Mouse (Mus musculus) gastrocnemius, postnatal 4 days (tissue): Measurements from ENCODE around the gene Fastkd1. TPM values are rescaled to one million over a fixed set of nuclear protein-coding genes. Genes with fewer than 3 reads are reported as not detected.
A peak's percentile ranks its signal among the peaks of the same experiment; 100 is the strongest.
"Not testable (repeated sequence)": the region's sequence is repeated elsewhere in the genome, so short reads cannot be mapped to it uniquely, and the experiment has no call there.

ENCODE experiments used
- DNase-seq, 2 experiments: peaks; one replicate each; pipeline ENCODE4 v3.0.0; 2021 to 2022; ENCODE audit warnings: low spot score in 2 of 2, mixed read lengths in 2 of 2
- total RNA-seq, 2 experiments: library from RNA; stranded (reverse); gene quantifications; 2 replicates each; pipeline ENCODE4 v1.2.3; 2021

Fastkd1 gene
- total RNA-seq, 2 experiments from 2014 or later: 12.6 to 15.8 TPM

DNA sequence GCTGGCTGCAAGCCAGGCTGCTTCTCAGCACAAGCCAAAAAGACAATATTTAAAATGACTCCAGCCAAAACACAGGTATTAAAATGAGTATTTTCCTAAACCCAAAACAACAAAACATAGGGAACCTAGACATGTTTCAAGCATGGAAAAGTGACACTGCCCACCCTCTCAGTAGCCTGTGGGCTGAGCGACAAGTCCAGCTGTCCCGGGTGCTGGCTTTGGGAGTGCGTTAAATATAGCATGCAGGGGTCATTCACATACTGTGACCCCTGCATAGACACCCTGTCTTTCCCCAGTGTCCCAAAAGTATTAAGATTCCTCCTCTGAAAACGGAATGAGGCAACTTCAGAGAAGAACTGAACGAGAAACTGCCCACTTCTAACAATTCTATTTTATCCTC is 39.6 kb downstream of the Fastkd1 start:
- peak in 1 of 2 experiments; percentile 17 for DNase-seq

DNA sequence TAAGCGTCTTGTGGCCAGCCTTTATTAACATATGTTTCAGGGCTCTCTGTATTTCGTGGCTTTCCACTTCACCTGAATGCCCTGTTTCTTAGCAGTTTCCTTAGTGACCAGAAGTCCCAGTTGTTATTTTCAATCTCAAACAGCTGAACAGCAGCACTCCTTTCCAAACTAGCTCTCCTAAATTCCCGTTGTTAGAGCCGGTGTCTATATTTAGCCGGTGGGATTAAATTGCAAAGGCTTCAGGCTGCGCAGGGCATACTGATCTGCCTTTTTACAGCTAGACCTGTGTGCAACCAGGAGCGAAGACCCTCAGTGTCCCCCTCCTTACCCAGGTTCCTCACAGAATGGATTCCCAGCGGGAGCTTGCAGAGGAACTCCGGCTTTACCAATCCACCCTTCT is 43.5 kb downstream of the Fastkd1 start, which contains the start of gene Klhl41:
Gene Klhl41 (plus strand): TSS at position 268 of the 400 bp plus-strand sequence.
- no peak for DNase-seq

DNA sequence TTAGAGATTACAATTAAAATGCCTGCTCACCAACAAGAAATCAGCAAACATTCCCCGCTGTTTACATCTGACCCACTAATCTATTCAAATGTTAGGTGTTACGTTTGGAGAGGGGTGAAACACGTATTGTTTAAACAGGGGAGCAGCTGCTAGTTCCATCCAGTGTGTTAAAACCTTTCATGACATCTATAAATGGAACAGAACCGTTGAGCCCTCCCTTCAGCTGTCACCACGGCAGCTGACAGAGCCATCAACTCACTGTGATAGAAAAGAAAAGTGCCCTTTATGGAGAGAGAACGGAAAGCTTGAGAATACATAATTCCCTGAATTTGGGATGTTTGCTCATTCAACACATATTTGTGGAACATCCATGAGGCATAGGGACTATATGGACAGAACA is 44.9 kb downstream of the Fastkd1 start:
- no peak for DNase-seq

DNA sequence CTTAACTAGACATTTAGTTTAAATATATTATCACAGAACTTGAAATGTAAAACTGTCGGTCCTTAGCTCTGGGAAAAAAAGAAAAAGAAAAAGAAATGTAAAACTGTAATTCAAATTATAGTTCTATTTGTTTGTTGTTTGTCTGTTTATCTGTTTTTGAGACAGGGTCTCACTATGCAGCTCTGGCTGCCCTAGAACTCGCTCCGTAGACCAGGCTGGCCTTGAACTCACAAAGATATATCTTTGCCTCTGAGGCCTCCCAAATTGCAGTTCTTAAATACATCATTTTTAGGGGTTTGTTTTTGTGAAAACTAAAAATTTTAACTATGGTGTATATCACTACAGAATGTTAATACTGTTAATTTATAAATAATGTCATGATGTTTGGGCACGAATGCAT is 45.7 kb downstream of the Fastkd1 start:
- DNase-seq: no peak

DNA sequence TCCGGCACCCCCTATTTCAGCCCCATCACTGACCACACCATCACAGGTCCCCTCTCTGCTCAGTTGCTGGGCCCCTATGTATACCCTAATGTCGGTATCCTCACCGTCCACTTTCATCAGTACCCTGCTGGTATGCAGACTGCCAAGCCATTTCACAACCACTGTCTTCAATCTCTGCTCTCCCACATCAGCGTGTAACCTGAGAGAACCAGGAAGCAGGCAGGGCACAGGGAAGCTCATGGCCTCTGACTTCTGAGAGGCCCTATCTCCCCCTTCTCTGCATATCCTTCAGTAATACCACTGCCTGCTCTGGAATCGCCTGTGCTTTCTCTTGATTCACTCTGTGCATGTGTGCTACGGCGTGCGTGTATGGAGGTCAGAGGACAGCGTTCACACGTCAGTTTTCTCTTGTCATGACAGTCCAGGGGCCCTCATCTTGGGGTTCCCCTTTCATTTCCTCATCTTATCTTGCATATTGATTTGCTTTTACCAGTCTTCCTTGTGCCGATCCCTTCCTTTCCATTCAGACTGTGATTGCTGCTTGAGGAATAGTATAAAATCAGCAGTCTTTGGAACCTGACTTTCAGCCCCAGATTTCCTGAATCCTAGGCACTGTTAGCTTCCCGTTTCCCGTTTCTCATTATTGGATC is 49.4 kb downstream of the Fastkd1 start:
- DNase-seq: no peak

DNA sequence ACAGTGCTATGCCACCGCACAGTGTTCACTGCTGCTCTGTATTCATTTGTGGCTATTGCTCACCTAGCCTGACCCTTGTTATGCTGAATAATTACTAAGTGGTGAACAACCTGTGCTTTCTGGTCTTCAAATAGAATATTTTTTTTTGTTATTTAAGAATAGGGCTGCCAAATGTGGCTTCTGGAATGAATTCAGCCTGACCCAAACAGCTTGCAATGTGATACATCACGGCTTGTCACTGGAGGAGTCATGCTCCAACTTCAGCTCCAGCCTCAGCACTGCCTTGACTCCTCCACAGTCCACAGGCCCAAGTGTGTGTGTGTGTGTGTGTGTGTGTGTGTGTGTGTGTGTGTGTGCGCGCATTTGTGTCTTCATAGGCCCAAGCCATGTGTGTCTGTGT is 54.0 kb downstream of the Fastkd1 start:
- DNase-seq: no peak

DNA sequence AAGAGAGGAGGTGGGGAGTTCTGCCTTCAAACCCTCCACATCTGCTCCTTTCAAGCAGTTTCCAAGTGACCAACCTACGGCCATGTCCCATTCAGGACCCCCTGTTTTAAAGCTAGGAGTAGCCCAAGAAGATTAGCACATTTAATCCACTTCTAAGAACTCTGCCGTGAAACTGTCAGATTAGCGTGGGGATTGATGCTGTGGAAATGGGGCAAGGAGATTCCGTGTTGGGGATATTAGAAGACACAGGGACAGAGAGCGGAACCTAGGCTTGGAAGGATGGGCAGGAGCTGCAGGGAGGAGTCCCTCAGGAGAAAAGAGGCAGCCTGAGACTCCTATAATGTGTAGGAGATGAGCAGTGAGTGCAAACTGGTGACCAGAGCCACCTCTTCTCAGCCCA is 63.6 kb downstream of the Fastkd1 start:
- no peak for DNase-seq

DNA sequence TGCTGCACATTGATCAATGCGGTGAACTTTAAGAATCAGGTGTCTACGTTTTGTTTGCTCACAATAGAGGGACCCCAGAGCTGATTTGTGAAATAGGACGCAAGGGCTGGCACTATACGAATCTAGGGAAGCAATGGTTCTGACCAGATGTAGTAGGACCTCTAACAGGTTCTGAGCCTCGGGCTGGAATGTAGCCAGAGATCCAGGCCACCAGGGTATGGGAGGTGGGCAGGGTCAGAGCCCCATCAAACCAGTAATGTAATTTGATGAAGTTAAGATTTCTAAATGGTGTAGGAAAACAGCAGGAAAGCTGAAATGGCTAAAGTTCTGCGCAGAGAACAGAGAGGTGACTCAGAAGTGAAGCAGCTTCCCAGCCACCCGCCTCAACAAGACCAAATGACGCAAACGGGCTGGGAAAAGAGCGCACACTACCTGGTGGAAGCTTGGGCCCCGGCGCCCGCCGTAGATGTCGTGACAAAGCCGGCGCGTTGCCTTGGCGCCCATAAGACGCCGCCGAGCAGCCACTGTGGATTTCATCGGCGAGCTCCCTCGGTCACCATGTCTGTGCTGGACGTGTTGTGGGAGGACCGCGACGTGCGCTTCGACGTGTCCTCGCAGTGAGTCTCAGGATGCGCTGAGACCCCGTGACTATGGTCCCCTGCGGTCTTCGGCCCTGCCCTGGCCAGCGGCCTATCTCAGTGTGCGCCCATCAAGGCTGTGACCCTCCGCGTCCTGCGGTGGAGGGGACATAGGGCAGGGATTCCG is 66.4 kb downstream of the Fastkd1 start, which contains the start of gene Bbs5:
Gene Bbs5 (plus strand): TSS at position 446 of the 765 bp plus-strand sequence.
- peak; percentile 76 to 91 for DNase-seq

DNA sequence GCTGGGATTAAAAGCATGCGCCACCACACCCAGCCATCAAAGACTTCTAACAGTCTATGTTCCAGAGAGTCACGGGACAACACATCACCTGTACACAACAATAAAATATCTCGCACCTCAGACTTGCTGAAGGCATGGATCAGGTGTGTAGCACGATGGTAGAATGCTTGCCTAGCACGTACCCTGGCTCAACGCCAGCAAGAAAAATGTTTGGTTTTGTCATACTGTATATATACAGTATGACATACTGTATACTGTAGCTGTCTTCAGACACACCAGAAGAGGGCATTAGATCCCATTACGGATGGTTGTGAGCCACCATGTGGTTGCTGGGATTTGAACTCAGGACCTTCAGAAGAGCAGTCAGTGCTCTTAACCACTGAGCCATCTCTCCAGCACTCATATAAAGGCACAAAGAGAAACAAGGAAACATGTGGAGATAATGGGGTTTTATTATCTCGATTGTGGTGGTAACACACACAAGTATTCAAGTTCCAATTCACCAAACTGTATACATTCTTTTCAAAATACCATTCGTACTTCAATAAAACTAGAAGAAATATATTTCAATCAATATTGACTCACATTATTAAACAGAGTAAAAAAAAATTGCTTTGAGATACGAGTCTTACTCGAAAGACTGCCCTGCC is 68.2 kb downstream of the Fastkd1 start:
- no peak for DNase-seq

DNA sequence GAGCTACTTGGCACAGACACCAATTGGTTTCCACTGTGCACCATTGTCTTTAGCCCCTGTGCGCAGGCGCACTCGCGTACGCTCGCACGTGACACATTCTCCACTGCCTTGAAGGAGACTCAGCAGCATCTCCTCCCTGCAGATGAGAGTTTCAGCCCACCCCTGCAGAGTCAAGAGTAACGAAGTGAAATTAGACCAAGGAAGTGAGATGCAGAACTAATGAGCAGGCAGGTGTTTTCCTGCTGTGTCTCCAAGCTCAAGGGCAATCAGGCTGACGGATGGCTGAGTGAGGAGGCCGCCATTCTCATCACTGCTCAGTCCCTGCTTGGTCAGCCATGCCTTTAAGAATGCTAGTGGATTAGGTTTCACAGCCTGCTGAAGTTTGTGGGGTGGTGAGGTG is 73.2 kb downstream of the Fastkd1 start:
- DNase-seq: no peak

DNA sequence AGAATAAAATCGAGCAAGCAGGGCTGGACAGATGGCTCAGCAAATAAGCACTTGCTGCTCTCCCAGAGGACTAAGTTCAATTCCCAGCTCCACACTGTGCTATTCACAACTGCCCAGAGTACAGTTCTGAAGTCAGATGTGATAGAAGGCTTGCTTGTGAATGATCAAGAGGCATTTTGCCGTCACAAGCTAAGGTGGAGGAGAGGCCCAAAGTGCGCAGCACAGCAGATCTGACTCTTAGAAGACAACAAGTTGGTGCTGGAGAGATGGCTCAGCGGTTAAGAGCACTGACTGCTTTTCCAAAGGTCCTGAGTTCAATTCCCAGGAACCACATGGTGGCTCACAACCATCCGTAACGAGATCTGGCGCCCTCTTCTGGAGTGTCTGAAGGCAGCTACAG is 75.3 kb downstream of the Fastkd1 start:
- not testable (repeated sequence) for DNase-seq

Other genes starting within 250 kb of the Fastkd1 start
- under 1 TPM; 0.05 to 0.10 TPM for gene Lrp2, start 127.5 kb downstream of the Fastkd1 start, total RNA-seq
- 1 to 10 TPM; 6.3 to 6.7 TPM for gene Bbs5, start 66.3 kb downstream of the Fastkd1 start, total RNA-seq
- gene Klhl41, start 43.4 kb downstream of the Fastkd1 start, total RNA-seq: 100 to 1,000 TPM; 564 to 620 TPM
- 10 to 100 TPM; 44.2 to 63.2 TPM for gene Ppig, start 9.0 kb upstream of the Fastkd1 start, total RNA-seq
- gene Ccdc173, start 76.1 kb upstream of the Fastkd1 start, total RNA-seq: under 1 TPM; 0.83 to 0.88 TPM
- gene Phospho2, start 76.1 kb upstream of the Fastkd1 start, total RNA-seq: 10 to 100 TPM in 1 of 2 experiments, 1 to 10 TPM in 1; 9.5 to 14.0 TPM
- gene Klhl23, start 108.4 kb upstream of the Fastkd1 start, total RNA-seq: 10 to 100 TPM; 27.1 to 30.4 TPM
- 100 to 1,000 TPM; 123 to 143 TPM for gene Ssb, start 148.0 kb upstream of the Fastkd1 start, total RNA-seq
- gene Mettl5, start 172.1 kb upstream of the Fastkd1 start, total RNA-seq: 10 to 100 TPM; 14.3 to 14.8 TPM
- 100 to 1,000 TPM in 1 of 2 experiments, 10 to 100 TPM in 1; 95.3 to 106 TPM for gene Ubr3, start 183.7 kb upstream of the Fastkd1 start, total RNA-seq